Mouse (Mus musculus) C2C12 (cell line): Measurements from ENCODE around the gene Ufm1. TPM values are rescaled to one million over a fixed set of nuclear protein-coding genes. Genes with fewer than 3 reads are reported as not detected.

Experiments
- H3K27me3 ChIP-seq: one replicate; pipeline ENCODE4 v1.6.1; 2011; ENCODE audit not compliant: control insufficient read depth, insufficient read depth, insufficient read length
- H3K36me3 ChIP-seq: one replicate; pipeline ENCODE4 v1.6.1; 2011; ENCODE audit not compliant: control insufficient read depth, insufficient read depth
- H3K4me3 ChIP-seq: one replicate; pipeline ENCODE4 v1.5.1; 2011; ENCODE audit warnings: mild to moderate bottlenecking, control low read depth; ENCODE audit not compliant: poor library complexity, insufficient read depth, severe bottlenecking
- H3K79me2 ChIP-seq: one replicate; pipeline ENCODE4 v1.6.1; 2011; ENCODE audit not compliant: control insufficient read depth, insufficient read depth
- H3K79me3 ChIP-seq: one replicate; pipeline ENCODE4 v1.6.1; 2011; ENCODE audit warnings: low read depth, control low read depth
- H3ac ChIP-seq: one replicate; pipeline ENCODE3; 2011; ENCODE audit warnings: low read depth; ENCODE audit not compliant: control insufficient read depth, insufficient read length
- CEBPB ChIP-seq: IDR thresholded peaks from one replicate; pipeline ENCODE4 v1.6.1; 2011; ENCODE audit warnings: low read depth, mild to moderate bottlenecking, control low read depth, moderate library complexity
- CTCF ChIP-seq: IDR thresholded peaks from one replicate; pipeline ENCODE4 v1.5.1; 2011; ENCODE audit not compliant: control insufficient read depth, insufficient read depth, insufficient read length
- FOSL1 ChIP-seq: IDR thresholded peaks from one replicate; pipeline ENCODE4 v1.8.0; 2011; ENCODE audit warnings: mild to moderate bottlenecking, low read length; ENCODE audit not compliant: poor library complexity, insufficient read depth, severe bottlenecking
- MAX ChIP-seq: IDR thresholded peaks from one replicate; pipeline ENCODE4 v1.6.1; 2011; ENCODE audit warnings: mild to moderate bottlenecking, control low read depth
- MYOD1 ChIP-seq: IDR thresholded peaks from one replicate; pipeline ENCODE4 v1.6.1; 2011; ENCODE audit warnings: low read depth; ENCODE audit not compliant: control insufficient read depth, insufficient read length
- MYOG ChIP-seq: IDR thresholded peaks from one replicate; pipeline ENCODE4 v1.6.1; 2011; ENCODE audit not compliant: control insufficient read depth, insufficient read length; ENCODE audit errors: extremely low read depth
- USF1 ChIP-seq: IDR thresholded peaks from one replicate; pipeline ENCODE4 v1.6.1; 2011; ENCODE audit warnings: low read depth, mild to moderate bottlenecking, control low read depth, moderate library complexity
- long read RNA-seq, 2 experiments: library from polyadenylated mRNA; unstranded; transcript quantifications; one replicate each; pipeline ENCODE4 v2.0.0; 2019 to 2020
- polyA plus RNA-seq: library from polyadenylated mRNA; unstranded; fragments of >200 nt; fragmentation: generic; extraction: Trizol; gene quantifications from one replicate; pipeline ENCODE4 v1.2.1, GENCODE M21; 2012; ENCODE audit warnings: missing spikeins

The Ufm1 gene
- polyA plus RNA-seq: 66.3 TPM
- long read RNA-seq, experiment 1, full-length matches to known transcripts: 61 of 70 reads
- long read RNA-seq, experiment 1, partial matches to known transcripts: 2 of 70 reads
- long read RNA-seq, experiment 1, other reads (novel, unspliced or antisense): 7 of 70 reads
- long read RNA-seq, experiment 2, full-length matches to known transcripts: 57 of 60 reads
- long read RNA-seq, experiment 2, partial matches to known transcripts: 0 of 60 reads
- long read RNA-seq, experiment 2, other reads (novel, unspliced or antisense): 3 of 60 reads

GRCm38 (mm10) chr3:53863383-53864220, at the start of gene Ufm1:
TSS of gene Ufm1 (minus strand) at chr3:53863830.
- Histone ChIP-seq H3ac (peak within 1 kb of the TSS; percentile 92), H3K36me3 (peaks cover 31% of the 10 kb centered on the region), H3K79me3 (peaks cover 16% of the 10 kb centered on the region), H3K27me3 (no peaks in the 10 kb centered on the region), H3K79me2 (peaks cover 26% of the 10 kb centered on the region), H3K4me3 (peak within 1 kb of the TSS; percentile 96)
- TF ChIP-seq MAX (peak; percentile 100), CTCF (no peak), CEBPB (no peak)

GRCm38 (mm10) chr3:53890619-53891540, 27.2 kb upstream of the Ufm1 start:
- TF ChIP-seq FOSL1: no peak
- no peak for TF ChIP-seq MYOG
- no peak for TF ChIP-seq CTCF
- TF ChIP-seq MAX: no peak
- TF ChIP-seq MYOD1: no peak
- TF ChIP-seq CEBPB: no peak
- no peak for TF ChIP-seq USF1
- no peak overlapping the region for H3ac ChIP-seq
- no peaks in the 10 kb centered on the region for H3K79me2 ChIP-seq
- H3K36me3 ChIP-seq: no peaks in the 10 kb centered on the region
- no peaks in the 10 kb centered on the region for H3K27me3 ChIP-seq
- H3K4me3 ChIP-seq: no peak overlapping the region
- H3K79me3 ChIP-seq: no peaks in the 10 kb centered on the region

GRCm38 (mm10) chr3:53871596-53871995, 8.0 kb upstream of the Ufm1 start:
- Histone ChIP-seq H3K36me3 (no peaks in the 10 kb centered on the region), H3K27me3 (no peaks in the 10 kb centered on the region), H3K79me3 (no peaks in the 10 kb centered on the region), H3K79me2 (no peaks in the 10 kb centered on the region), H3ac (no peak overlapping the region), H3K4me3 (no peak overlapping the region)
- TF ChIP-seq MYOD1: no peak
- TF ChIP-seq FOSL1: no peak
- no peak for TF ChIP-seq USF1
- no peak for TF ChIP-seq MAX
- TF ChIP-seq CEBPB: no peak
- TF ChIP-seq MYOG: no peak
- TF ChIP-seq CTCF: no peak

GRCm38 (mm10) chr3:53870482-53870881, 6.9 kb upstream of the Ufm1 start:
- no peak overlapping the region for H3K4me3 ChIP-seq
- H3K27me3 ChIP-seq: no peaks in the 10 kb centered on the region
- TF ChIP-seq CTCF (no peak), FOSL1 (no peak), CEBPB (no peak), MYOD1 (no peak), MAX (no peak), MYOG (no peak), USF1 (no peak)
- no peaks in the 10 kb centered on the region for H3K79me2 ChIP-seq
- H3ac ChIP-seq: no peak overlapping the region
- no peaks in the 10 kb centered on the region for H3K36me3 ChIP-seq
- H3K79me3 ChIP-seq: no peaks in the 10 kb centered on the region

DNA sequence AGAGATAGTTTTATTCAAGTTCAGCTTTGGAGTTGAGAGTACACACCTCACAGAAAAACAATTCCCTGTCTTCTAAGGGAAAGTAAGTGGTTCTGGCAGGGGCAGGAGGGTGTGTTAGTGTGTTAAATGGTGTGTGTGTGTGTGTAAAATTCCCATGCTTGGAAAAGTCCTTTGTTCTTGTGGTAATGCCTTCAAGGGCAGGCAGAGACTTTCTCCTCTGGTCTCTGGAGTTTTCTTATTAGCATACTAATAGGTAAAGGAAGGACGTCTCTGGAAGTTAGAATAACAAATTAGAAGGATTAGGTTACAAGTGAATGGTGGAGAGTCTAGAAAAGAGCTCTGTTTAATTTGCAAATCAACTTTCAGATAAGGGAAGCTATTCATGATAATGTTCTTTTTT, 5.6 kb upstream of the Ufm1 start:
- no peak for TF ChIP-seq FOSL1
- TF ChIP-seq USF1: no peak
- TF ChIP-seq MAX: no peak
- no peak for TF ChIP-seq CEBPB
- TF ChIP-seq CTCF: no peak
- no peak for TF ChIP-seq MYOD1
- no peak for TF ChIP-seq MYOG
- Histone ChIP-seq H3K4me3 (no peak overlapping the region), H3K79me3 (no peaks in the 10 kb centered on the region), H3K79me2 (no peaks in the 10 kb centered on the region), H3K36me3 (no peaks in the 10 kb centered on the region), H3ac (no peak overlapping the region), H3K27me3 (no peaks in the 10 kb centered on the region)
